Mouse (Mus musculus): ENCODE data around the gene Carm1. TPM values are rescaled to one million over a fixed set of nuclear protein-coding genes. Genes with fewer than 3 reads are reported as not detected.
A peak's percentile ranks its signal among the peaks of the same experiment; 100 is the strongest.

The Carm1 gene
- polyA plus RNA-seq (2014; fragmentation: Nextera tagmentation; extraction: Ambion mirVana): 81.4 and 84.6 TPM in 2 replicates

GRCm38 (mm10) chr9:21546789-21547074, at the start of gene Carm1:
Gene Carm1 (plus strand): TSS chr9:21546894.
- DNase-seq (ENCODE audit: low spot score) (no peak), ATAC-seq (ENCODE audit: insufficient read depth, low FRiP score, low TSS enrichment) (peak; percentile 62)
- H3K27me3 ChIP-seq (ENCODE audit: control insufficient read depth, insufficient read depth, low read length): no peaks in the 10 kb centered on the region
- H3K4me2 ChIP-seq (ENCODE audit: low read depth): peak within 1 kb of the TSS; percentile 81
- peak within 1 kb of the TSS; percentile 97 for H3K27ac ChIP-seq (ENCODE audit: low read depth, low read length)
- H3K36me3 ChIP-seq (ENCODE audit: control insufficient read depth, insufficient read depth, low read length): peaks cover 4% of the 10 kb centered on the region; the same call in 1 of the 2 replicates
- WGBS: 0% methylated on average over 9 of the region's 52 CpGs
- peak within 1 kb of the TSS; percentile 84 for H3K4me3 ChIP-seq (ENCODE audit: low read depth, low read length)
- peak within 1 kb of the TSS; percentile 96 for H3K9ac ChIP-seq (ENCODE audit: low read length)
- H3K9me3 ChIP-seq (ENCODE audit: control insufficient read depth, low read length): no peaks in the 10 kb centered on the region
- H3K4me1 ChIP-seq (ENCODE audit: control insufficient read depth, insufficient read depth, low read length): peaks cover 13% of the 10 kb centered on the region

GRCm38 (mm10) chr9:21497050-21497542, 49.6 kb upstream of the Carm1 start:
- no peak for ATAC-seq (ENCODE audit: insufficient read depth, low FRiP score, low TSS enrichment)
- DNase-seq (ENCODE audit: low spot score): peak; percentile 58
- no peak overlapping the region for H3K9ac ChIP-seq (ENCODE audit: low read length)
- H3K4me3 ChIP-seq (ENCODE audit: low read depth, low read length): no peak overlapping the region
- no peaks in the 10 kb centered on the region for H3K9me3 ChIP-seq (ENCODE audit: control insufficient read depth, low read length)
- peaks cover 9% of the 10 kb centered on the region for H3K36me3 ChIP-seq (ENCODE audit: control insufficient read depth, insufficient read depth, low read length)
- no peak overlapping the region for H3K4me2 ChIP-seq (ENCODE audit: low read depth)
- H3K4me1 ChIP-seq (ENCODE audit: control insufficient read depth, insufficient read depth, low read length): no peaks in the 10 kb centered on the region
- 85% methylated on average over 16 of the region's 16 CpGs for WGBS
- H3K27me3 ChIP-seq (ENCODE audit: control insufficient read depth, insufficient read depth, low read length): no peaks in the 10 kb centered on the region
- H3K27ac ChIP-seq (ENCODE audit: low read depth, low read length): peak overlapping the region; percentile 46

- Histone ChIP-seq H3K36me3 (ENCODE audit: control insufficient read depth, insufficient read depth, low read length) (peaks cover 9% of the 10 kb centered on the region), H3K27me3 (ENCODE audit: control insufficient read depth, insufficient read depth, low read length) (no peaks in the 10 kb centered on the region), H3K4me1 (ENCODE audit: control insufficient read depth, insufficient read depth, low read length) (no peaks in the 10 kb centered on the region), H3K4me2 (ENCODE audit: low read depth) (no peak overlapping the region), H3K4me3 (ENCODE audit: low read depth, low read length) (no peak overlapping the region), H3K9ac (ENCODE audit: low read length) (no peak overlapping the region), H3K9me3 (ENCODE audit: control insufficient read depth, low read length) (no peaks in the 10 kb centered on the region), H3K27ac (ENCODE audit: low read depth, low read length) (peak overlapping the region; percentile 46; the same call in 1 of the 2 replicates)
- WGBS: 93% methylated on average over 2 of the region's 2 CpGs
- no peak for ATAC-seq (ENCODE audit: insufficient read depth, low FRiP score, low TSS enrichment)
- DNase-seq (ENCODE audit: low spot score): no peak
Measured at GRCm38 (mm10) chr9:21497664-21498063, 49.0 kb upstream of the Carm1 start.

GRCm38 (mm10) chr9:21498284-21498902, 48.3 kb upstream of the Carm1 start:
- H3K4me2 ChIP-seq (ENCODE audit: low read depth): no peak overlapping the region
- H3K4me1 ChIP-seq (ENCODE audit: control insufficient read depth, insufficient read depth, low read length): no peaks in the 10 kb centered on the region
- H3K9me3 ChIP-seq (ENCODE audit: control insufficient read depth, low read length): no peaks in the 10 kb centered on the region
- peaks cover 9% of the 10 kb centered on the region for H3K36me3 ChIP-seq (ENCODE audit: control insufficient read depth, insufficient read depth, low read length)
- H3K9ac ChIP-seq (ENCODE audit: low read length): no peak overlapping the region
- no peak overlapping the region for H3K4me3 ChIP-seq (ENCODE audit: low read depth, low read length)
- no peak for DNase-seq (ENCODE audit: low spot score)
- no peaks in the 10 kb centered on the region for H3K27me3 ChIP-seq (ENCODE audit: control insufficient read depth, insufficient read depth, low read length)
- ATAC-seq (ENCODE audit: insufficient read depth, low FRiP score, low TSS enrichment): no peak
- 93% methylated on average over 12 of the region's 12 CpGs for WGBS
- no peak overlapping the region for H3K27ac ChIP-seq (ENCODE audit: low read depth, low read length)

GRCm38 (mm10) chr9:21503352-21503751, 43.3 kb upstream of the Carm1 start:
- Histone ChIP-seq H3K9me3 (ENCODE audit: control insufficient read depth, low read length) (no peaks in the 10 kb centered on the region), H3K27ac (ENCODE audit: low read depth, low read length) (no peak overlapping the region), H3K4me1 (ENCODE audit: control insufficient read depth, insufficient read depth, low read length) (no peaks in the 10 kb centered on the region), H3K9ac (ENCODE audit: low read length) (no peak overlapping the region), H3K4me3 (ENCODE audit: low read depth, low read length) (no peak overlapping the region), H3K36me3 (ENCODE audit: control insufficient read depth, insufficient read depth, low read length) (peaks cover 19% of the 10 kb centered on the region), H3K4me2 (ENCODE audit: low read depth) (no peak overlapping the region), H3K27me3 (ENCODE audit: control insufficient read depth, insufficient read depth, low read length) (no peaks in the 10 kb centered on the region)
- DNase-seq (ENCODE audit: low spot score): no peak
- ATAC-seq (ENCODE audit: insufficient read depth, low FRiP score, low TSS enrichment): no peak
- 97% methylated on average over 8 of the region's 8 CpGs for WGBS

GRCm38 (mm10) chr9:21505767-21506166, 40.9 kb upstream of the Carm1 start:
- no peaks in the 10 kb centered on the region for H3K9me3 ChIP-seq (ENCODE audit: control insufficient read depth, low read length)
- no peak overlapping the region for H3K27ac ChIP-seq (ENCODE audit: low read depth, low read length)
- no peak overlapping the region for H3K4me3 ChIP-seq (ENCODE audit: low read depth, low read length)
- DNase-seq (ENCODE audit: low spot score) (no peak), ATAC-seq (ENCODE audit: insufficient read depth, low FRiP score, low TSS enrichment) (no peak)
- no peak overlapping the region for H3K9ac ChIP-seq (ENCODE audit: low read length)
- H3K4me2 ChIP-seq (ENCODE audit: low read depth): no peak overlapping the region
- no peaks in the 10 kb centered on the region for H3K27me3 ChIP-seq (ENCODE audit: control insufficient read depth, insufficient read depth, low read length)
- peaks cover 14% of the 10 kb centered on the region for H3K36me3 ChIP-seq (ENCODE audit: control insufficient read depth, insufficient read depth, low read length)
- no peaks in the 10 kb centered on the region for H3K4me1 ChIP-seq (ENCODE audit: control insufficient read depth, insufficient read depth, low read length)

- H3K4me3 ChIP-seq (ENCODE audit: low read depth, low read length): no peak overlapping the region
- no peak for DNase-seq (ENCODE audit: low spot score)
- peaks cover 14% of the 10 kb centered on the region for H3K36me3 ChIP-seq (ENCODE audit: control insufficient read depth, insufficient read depth, low read length)
- no peaks in the 10 kb centered on the region for H3K27me3 ChIP-seq (ENCODE audit: control insufficient read depth, insufficient read depth, low read length)
- H3K9me3 ChIP-seq (ENCODE audit: control insufficient read depth, low read length): no peaks in the 10 kb centered on the region
- H3K4me2 ChIP-seq (ENCODE audit: low read depth): no peak overlapping the region
- no peaks in the 10 kb centered on the region for H3K4me1 ChIP-seq (ENCODE audit: control insufficient read depth, insufficient read depth, low read length)
- 93% methylated on average over 15 of the region's 15 CpGs for WGBS
- H3K27ac ChIP-seq (ENCODE audit: low read depth, low read length): no peak overlapping the region
- no peak for ATAC-seq (ENCODE audit: insufficient read depth, low FRiP score, low TSS enrichment)
- no peak overlapping the region for H3K9ac ChIP-seq (ENCODE audit: low read length)
Measured at GRCm38 (mm10) chr9:21507753-21508430, 38.8 kb upstream of the Carm1 start.

- no peak overlapping the region for H3K27ac ChIP-seq (ENCODE audit: low read depth, low read length)
- DNase-seq (ENCODE audit: low spot score) (no peak), ATAC-seq (ENCODE audit: insufficient read depth, low FRiP score, low TSS enrichment) (no peak)
- no peaks in the 10 kb centered on the region for H3K9me3 ChIP-seq (ENCODE audit: control insufficient read depth, low read length)
- 79% methylated on average over 7 of the region's 7 CpGs for WGBS
- H3K4me1 ChIP-seq (ENCODE audit: control insufficient read depth, insufficient read depth, low read length): no peaks in the 10 kb centered on the region
- H3K36me3 ChIP-seq (ENCODE audit: control insufficient read depth, insufficient read depth, low read length): peaks cover 14% of the 10 kb centered on the region
- peak overlapping the region; percentile 38 for H3K4me2 ChIP-seq (ENCODE audit: low read depth)
- no peaks in the 10 kb centered on the region for H3K27me3 ChIP-seq (ENCODE audit: control insufficient read depth, insufficient read depth, low read length)
- peak overlapping the region; percentile 63; the same call in 1 of the 2 replicates for H3K4me3 ChIP-seq (ENCODE audit: low read depth, low read length)
- no peak overlapping the region for H3K9ac ChIP-seq (ENCODE audit: low read length)
Measured at GRCm38 (mm10) chr9:21508871-21509404, 37.8 kb upstream of the Carm1 start.

Data from neural tube, embryonic 11.5 days (tissue).